Mouse (Mus musculus): ENCODE data around the gene Etfrf1.
A peak's percentile ranks its signal among the peaks of the same experiment; 100 is the strongest.

Etfrf1 gene

DNA sequence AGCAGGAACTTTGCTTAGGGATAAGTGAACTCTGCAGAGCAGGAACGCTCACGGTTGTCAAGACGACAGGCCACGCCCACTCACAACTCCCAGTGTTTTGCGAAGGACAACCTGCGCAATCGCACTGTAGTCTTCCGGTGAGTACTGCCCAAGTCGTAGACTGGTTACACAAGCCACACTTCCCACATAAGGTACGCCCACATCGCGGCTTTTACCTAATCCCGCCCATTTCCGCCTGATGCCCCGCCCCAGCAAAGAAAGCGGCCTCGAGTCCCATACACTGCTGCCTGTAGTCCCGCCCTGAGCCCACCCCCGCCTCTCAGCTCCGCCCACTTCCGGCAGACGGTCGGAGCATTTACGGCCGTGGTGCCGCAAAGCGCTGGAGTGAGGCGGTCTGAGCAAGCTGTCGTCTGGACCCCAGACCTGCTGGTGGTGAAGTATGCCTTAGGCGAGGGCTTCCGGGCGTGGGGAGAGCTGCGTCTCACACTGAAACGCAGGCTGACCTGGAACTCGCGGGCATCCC is at the start of gene Etfrf1, which contains the start of gene Casc1:
Gene Etfrf1, plus strand, starts transcription at position 319 of the 523 bp plus-strand sequence.
Gene Casc1, minus strand, starts transcription at position 190 of the 523 bp plus-strand sequence.
- peak; percentile 99 for DNase-seq

DNA sequence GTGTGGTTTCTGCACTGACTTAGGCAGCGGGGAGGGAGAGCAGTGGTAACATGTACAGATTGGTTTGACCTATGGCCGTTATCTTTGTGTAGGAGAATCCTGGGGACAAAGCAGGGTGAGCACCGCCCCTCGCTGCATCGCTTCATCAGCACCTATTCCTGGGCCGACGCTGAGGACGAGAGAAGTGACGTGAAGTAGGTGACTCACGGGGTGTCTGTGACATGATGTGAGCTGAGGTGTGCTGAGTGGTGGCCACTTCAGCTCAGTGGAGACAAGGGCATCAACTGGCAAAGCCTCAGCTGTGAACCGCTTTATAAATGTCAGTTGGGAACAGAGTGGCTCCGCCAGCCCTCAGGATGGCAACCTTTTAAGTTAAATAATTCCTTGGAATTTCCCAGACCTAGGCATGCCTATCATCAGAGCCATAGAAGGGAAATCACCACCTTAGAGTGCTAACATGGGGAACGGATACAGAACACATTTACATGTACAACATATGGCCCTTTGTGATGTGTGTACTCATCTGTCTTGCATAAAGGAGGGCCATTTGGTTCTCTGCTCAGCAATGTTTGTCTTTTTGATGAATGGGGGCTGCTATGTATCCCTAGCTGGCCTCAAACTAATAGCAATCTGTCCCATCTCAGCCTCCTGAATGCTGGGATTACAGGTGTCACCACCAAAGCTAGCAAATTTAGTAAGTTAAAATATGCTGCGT is 38.9 kb upstream of the Etfrf1 start:
- DNase-seq, result no peak

DNA sequence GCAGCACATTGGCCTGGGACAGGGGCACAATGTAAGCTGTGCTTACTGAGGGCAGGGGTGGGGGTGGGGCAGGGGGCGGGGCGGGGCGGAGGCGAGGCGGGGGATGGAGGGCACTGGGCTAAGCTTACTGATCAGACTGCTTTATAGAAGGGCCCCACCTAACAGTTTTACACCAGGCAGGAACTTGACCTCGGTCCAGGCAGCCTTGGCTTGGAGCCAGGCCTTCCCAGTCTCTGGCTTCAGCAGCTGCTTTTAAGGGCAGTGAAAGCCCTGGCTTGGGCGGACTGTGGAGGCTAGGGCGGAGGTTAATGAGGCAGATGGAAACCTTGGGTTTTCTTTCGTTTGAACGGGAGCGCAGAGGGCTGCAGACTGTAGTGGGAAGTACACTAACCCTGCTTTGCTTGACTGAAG is 37.1 kb upstream of the Etfrf1 start:
- peak; percentile 80 for DNase-seq

DNA sequence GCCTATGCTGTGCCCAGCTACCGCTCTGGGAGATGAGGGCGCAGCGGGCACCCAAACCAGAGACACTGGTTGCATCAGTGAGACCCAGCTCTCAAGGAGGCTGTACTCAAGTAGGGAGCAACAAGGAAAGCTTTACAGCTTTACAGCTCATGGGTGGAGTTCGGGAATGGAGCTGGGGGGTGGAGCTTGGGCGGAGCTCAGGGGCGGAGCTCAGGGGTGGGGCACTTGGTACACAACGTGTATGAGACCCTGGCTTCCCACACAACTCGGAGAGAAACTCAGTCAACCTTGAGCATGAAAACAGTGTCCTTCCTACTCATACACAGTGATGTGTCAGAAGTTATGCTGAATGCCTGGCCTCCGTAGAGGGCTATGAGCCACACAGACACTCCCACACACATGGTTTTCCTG is 35.4 kb upstream of the Etfrf1 start:
- peak; percentile 47 for DNase-seq

DNA sequence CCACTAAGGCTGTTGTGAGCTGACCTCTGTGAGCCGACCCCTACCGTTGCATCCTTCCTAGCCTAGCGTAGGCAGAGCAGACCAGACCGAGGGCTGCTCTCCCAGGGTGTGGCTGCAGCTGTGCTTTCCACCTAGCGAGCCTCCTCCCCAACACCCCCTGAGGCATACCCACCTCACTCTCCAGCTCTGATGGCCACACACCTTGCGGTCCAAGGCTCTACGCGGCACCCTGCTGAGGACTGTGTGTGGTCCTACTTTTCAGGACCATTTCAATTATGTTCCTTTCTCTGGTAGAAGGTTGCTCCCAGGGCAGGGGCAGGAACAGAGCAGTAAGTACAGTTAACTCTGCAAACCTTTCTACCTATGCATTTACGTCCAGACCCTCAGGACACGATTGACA is 34.5 kb upstream of the Etfrf1 start:
- DNase-seq, result no peak

DNA sequence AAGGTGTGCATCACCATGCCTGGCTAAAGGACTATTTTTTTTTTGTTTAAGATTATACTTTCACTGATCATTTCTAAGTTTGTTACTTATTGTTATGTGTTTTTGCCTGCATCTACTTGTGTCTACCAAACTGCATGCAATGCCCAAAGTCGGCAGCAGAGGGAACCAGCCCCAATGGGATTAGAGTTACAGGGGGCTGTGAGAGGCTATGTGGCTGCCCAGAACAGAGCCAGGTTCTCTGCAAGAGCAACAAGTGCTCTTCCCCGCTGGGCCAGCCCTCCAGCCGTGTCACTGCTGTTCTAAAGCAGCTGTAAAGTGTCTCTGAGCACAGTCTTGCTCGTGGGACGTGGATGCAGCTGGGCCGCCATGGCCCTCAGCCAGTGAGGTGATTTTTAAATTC is 31.3 kb upstream of the Etfrf1 start:
- peak; percentile 73 for DNase-seq

DNA sequence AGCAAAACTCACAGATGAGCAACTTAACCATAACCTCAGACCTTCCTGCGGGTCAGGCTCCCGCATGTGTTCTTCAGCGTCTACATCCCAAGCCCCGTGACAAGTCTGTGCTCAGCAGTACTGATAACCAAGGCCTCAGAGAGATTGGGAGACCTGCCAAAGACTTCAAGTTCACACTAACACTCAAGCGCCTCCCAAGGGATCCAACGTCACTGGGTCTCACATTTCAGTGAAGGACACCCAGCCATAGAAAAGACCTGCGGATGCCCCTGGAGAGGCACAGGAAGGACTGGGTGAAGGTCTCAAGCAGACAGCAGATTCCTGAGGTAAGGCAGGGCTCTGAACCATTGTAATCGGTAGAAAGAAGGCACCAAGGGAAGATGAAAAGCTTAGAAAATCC is 28.9 kb upstream of the Etfrf1 start:
- no peak for DNase-seq

DNA sequence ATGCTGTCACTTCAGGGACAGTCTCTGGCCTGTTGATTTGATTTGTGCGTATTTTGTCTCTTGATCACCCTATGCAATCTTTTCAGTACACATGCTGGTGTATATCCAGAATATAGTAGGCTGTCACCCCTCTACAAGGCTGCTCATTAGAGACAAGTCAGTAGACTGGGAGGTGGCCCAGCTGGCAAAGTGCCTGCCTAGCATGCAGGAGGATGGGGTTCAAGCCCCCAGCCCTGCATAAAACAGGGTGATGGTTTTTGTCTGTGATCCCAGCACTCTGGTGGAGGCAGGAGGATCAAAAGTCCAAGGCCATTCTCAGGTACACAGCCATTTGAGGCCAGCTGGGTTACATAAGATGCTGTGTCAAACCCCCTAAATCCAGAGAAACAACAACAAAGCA is 24.8 kb upstream of the Etfrf1 start:
- no peak for DNase-seq

DNA sequence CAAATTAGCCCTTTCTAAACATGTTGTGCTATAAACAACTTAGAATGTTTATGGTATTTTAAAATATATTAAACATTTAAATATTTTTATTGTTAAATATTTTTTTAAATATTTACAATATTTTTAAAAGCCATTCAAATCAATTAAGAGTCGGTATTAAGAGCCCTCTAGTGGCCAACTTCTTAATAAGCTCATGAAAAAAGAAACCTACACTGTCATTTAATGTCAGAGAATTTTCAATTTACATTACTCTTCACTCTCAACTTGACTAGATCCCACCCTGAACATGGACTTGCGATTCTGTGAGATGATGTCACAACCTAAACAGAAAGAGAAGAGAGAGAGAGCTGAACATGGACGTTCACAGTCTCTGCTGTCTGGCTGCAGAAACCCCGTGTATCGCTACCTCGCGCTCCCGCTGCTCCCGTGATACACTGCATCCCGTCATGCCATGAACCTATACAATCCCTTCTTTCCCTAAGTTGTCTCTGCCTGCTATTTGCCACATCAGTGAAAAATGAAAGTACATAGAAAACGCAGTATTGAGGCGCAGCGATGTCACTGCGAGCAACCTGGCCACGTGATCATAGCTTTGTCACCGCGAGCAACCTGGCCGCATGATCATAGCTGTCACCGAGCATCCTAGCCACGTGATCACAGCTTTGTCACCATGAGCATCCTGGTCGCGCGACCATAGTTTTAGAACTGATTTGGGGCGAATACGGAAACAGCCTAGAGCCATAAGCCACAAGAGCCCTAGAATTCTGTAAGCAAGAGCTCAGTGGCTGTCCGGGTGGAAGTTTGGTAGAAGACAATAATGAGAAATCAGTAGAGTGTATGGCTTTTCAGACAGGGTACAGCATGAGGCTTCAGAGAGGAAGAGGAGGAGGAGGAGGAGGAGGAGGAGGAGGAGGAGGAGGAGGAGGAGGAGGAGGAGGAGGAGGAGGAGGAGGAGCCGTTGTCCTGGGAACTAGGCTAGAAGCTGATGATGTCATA is 23.5 kb upstream of the Etfrf1 start:
- DNase-seq, result peak; percentile 68

DNA sequence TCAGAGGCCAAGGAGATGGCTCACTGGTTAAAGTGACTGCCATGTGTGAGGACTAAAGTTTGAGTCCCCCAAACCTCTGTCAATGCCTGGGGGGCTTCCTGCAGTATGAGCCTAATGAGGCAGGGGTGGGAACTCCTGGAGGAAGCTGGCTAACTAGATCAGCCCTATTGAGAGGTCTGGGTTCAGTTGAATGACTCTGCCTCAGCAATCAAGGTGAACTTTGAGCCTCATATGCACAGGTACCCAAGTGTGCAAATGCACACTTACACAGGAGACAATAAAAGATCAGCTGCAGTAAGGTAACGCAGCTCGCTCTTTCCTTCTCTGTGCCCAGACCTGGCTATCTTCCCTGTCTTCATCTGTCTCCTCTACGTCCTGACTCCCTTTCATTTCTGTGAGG is 17.9 kb upstream of the Etfrf1 start:
- DNase-seq, result no peak

DNA sequence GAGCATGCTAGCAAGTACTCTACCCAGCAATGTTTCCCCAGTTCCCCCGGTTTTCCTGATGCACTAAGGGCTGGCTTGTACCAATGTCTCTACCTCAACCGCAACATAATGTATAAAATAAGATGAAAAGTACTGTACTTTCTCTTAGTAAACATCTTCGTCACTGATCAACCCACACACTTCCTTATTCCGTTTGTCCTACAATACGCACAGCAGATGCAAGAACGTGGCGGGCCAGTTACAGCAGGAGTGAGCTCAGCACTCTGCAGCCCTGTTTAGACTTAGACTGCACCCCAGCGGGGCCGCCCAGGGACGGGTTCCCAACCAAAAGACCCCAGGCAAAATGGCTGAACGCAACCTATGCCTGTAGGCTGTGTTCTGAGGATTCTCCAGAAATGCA is 17.5 kb upstream of the Etfrf1 start:
- DNase-seq, result no peak

DNA sequence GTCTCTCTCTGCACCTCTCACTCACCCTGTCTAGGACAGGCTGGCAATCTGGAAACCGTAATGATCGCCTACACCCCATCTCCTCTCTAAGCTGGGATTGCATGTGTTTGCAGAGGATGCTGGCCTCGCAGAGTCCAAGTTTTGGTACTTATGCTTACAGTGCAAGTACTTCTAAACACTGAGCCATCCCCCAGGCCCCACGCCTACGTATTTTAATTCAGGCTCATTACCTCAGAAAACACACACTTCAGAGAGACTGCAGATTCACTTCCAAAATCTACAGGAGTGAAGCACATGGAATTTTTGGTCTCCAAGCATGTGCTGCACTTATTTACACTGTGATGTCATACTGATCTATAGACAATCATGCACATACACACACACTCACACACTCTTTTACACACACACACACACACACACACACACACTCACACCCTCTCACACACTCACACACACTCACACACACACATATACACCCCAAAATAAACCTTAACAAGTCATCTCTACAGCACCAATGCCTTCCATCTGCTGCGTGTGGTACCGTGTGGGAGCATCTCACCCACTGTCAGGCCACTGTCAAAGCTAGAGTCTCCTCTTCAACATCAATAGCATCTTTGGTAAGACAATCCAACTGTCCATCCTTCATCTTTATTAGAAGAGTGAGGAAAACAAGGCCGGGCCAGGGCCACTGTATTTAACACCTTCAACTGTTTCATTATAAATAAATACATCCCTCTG is 12.8 kb upstream of the Etfrf1 start:
- no peak for DNase-seq

DNA sequence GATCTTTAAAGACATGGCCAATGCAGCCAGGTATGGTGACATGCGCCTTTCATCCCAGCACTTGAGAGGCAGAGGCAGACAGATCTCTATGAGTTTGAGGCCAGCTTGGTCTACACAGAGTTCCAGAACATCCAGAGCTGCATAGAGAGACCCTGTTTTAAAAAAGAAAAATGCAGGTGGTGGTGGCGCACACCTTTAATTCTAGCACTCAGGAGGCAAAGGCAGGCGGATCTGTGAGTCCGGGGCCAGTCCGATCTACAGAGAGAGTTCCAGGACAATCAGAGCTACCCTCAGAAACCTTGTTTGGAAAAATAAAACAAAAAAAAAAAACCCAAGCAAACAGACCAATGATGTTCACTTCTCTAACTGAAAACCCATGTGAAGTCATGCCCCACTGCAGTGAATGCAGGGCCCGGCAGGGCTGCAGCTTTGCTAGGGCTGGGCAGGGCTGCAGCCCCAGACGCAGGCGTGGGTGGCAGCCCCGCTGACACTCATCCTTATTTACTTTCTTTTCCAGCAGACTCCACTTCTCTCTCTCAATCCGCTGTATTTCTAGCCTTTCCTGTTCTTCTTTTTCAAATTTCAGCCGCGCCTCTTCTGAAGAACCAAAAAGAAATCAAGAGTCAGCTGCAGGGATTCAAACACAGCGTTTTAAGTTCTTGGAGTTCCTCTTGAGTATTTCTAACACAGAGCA is 8.4 kb upstream of the Etfrf1 start:
- no peak for DNase-seq

DNA sequence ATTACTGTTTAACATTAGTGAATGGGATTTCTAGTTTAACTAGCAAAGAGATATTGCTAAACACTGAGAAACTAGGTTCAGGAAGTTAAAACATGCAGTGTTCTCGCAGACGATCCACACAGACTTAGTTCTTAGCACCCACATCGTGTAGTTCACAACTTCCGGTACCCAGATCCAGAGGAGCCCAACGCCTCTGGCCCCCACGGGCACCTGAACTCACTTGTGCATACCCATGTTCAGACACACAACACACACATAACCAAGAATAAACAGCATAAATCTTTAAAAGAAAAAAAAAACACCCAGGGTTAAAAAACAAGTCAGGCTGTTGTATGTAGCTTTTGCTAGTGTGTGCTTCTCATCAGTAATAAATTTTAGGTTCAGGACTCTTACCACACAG is 6.5 kb upstream of the Etfrf1 start:
- no peak for DNase-seq

DNA sequence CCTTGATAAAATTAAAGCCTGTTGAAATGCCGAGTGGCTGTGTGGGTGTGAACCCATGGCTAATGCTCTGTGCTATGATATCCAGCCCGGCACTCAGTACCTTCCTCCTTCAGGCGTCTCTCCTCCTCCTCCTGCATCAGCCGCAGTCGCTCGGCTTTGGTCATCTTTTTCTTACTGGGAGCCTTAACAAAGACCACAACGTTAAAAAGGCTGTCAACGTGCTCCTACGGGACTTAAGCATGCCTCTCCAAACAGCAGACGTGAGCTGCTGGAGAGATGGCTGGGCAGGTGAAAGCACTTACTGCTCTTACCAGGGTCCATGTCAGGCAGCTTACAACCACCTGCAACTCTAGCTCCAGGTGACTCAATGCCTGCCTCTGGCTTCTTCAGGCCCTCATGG is 5.8 kb upstream of the Etfrf1 start:
- no peak for DNase-seq

DNA sequence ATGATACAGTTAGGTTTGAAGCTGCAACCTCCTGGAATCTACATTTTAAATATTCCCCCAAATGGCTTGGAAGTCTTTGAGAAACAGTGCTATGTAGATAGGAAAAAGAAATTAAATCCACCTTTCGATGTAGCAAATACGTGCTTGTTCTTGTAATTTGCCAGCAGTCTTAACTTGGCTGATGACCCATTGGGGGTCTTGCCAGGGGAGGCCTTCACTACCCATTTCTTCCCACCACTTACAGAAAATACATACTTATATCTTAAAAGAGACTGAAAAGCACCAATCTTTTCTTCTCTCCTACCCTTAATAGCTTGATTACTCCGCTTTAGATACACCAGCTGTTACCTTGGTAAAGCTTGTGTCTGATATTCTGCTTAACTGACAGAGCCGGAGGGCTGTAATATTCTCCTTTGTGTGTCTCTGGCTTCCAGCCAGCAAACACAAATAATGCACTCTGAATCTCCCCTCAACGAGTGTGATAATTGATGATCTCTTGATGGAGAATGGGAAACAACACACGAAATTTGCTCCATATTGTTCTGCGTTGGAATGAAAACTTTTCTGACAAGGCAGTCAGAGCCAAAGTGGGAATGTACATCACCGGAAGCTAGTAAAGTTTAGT is 766 bp upstream of the Etfrf1 start:
- DNase-seq, result no peak

DNA sequence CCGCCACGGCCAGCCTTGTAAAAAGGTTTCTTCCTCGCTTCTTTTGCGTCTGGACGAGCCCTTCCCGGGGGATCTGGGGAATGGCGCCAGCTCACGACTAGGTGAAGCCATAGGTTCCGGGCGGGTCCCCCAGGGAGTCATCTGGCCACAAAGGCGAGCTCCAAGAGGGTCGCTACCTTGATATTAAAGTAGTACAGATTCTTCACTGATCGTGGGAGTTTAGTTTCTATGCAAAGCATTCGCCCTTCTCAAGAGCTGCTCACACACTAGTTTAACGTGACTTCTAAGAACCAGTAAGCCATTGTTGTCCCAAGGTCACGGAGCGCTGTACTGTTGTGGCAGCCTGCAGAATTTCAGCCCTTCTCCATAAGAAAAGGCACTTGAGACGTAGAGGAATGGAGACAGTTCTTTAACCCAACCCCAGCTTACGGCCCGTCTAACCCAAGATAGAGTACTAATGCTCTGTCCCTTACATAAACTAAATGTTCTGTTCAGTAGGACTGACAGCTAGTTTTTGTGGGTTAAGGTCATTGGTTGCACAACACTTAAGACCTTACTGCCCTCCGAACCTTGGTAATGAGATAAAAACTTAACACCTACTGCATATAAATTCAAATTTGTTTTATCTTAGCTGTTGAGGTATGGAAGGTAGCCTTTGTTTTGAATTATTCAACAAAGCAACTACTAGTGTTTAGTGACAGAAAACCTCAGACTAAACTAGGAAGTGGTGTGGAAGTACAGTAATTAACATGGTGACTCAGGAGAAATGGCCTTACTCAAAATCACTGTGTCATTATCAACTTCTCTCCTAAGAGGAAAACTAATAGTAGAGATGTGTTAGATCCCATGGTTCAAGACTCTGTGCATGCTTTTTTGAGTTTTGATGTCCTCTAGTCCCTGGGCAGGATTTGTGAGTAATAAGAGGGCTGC is 707 bp downstream of the Etfrf1 start:
- no peak for DNase-seq

DNA sequence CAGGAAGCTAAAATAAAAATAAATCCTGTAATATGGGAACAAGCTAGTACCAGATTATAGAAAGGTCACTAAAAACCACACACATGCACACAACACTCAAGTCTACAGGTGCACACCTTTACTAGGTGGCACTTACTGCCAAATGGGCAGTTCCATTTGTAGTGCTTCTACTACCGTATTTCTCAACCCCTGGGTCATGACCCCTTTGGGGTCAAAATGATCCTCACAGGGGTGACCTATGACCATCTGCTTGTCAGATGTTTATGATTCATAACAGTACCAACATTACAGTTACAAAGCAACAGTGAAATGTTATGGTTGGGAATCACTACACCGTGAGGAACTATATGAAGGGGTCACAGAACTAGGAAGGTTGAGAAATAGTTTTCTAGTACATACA is 3.0 kb downstream of the Etfrf1 start:
- DNase-seq, result no peak

DNA sequence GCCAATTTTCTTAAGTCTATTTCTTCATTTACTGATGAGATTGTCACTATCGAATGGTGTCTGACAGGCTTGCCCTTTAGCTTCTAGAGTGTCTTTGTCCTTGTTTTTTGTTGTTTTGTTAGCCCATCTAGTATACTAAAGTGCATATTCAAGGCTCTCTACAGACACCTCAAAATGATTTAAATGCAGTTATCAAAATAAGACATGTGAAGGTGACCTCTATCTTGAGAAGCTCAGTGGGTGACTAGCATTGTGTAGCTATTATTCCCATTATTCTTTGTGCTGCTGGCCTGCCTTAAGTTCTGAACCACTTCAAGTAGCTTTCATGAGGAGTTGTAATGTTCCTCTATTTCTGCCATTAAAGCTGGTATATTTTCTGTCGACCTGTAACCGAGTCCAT is 4.9 kb downstream of the Etfrf1 start:
- no peak for DNase-seq

DNA sequence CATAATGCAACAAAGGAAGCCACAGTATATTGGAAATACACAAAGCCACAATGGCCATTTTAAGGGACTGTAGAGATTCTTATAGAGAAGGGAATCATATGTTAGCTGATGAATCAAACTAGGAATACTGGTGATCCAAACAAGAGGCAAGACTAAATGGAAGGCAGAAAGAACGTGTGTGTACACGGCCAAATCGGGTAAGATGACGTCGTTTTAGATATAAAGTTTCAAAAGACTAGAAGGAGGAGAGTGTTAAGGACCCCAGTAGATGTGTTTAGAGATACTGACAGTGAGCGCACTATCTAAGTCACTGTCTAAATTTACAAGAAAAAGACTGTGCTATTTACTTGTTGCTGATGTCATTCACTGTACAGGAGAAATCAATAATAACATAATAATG is 13.3 kb downstream of the Etfrf1 start:
- DNase-seq, result no peak

DNA sequence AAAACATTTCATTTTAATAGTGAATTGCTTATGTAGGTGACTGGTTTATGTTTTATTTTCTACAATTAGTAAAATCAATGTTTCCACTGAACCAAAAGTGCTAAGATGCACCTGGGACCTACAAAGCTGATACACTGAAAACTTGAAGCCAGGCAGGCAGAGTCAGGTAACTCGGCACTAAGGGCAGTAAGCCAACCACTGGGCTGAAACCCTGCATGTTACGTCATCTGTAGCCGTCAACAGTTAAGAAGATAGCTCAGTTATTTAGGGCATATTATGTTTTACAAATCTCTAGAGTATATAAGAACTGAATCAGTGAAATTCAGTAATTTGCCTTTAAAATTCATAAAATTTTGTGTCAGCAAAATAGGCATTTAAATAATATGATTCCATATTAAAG is 15.4 kb downstream of the Etfrf1 start:
- DNase-seq, result no peak

Measured in embryo, embryonic 11 days (tissue).